Mouse (Mus musculus) gastrocnemius, adult 18-20 months (tissue): ENCODE results near the gene 9930111J21Rik2. TPM values are rescaled to one million over a fixed set of nuclear protein-coding genes. Genes with fewer than 3 reads are reported as not detected.
"Not testable (repeated sequence)": the region's sequence is repeated elsewhere in the genome, so short reads cannot be mapped to it uniquely, and the experiment has no call there.

Experiments used
- DNase-seq: peaks from one replicate; pipeline ENCODE4 v3.0.0; 2021; ENCODE audit warnings: low spot score
- total RNA-seq, 2 experiments: library from RNA; stranded (reverse); gene quantifications; 2 replicates each; pipeline ENCODE4 v1.2.3; 2021

Gene 9930111J21Rik2
- total RNA-seq, 2 experiments from 2014 or later = 1.4 to 3.2 TPM

- not testable (repeated sequence) for DNase-seq
Observed at GRCm38 (mm10) chr11:48978240-48978939, 72.7 kb downstream of the 9930111J21Rik2 start, which contains the start of gene Olfr56. Gene Olfr56, plus strand, starts transcription at chr11:48978889.

DNA sequence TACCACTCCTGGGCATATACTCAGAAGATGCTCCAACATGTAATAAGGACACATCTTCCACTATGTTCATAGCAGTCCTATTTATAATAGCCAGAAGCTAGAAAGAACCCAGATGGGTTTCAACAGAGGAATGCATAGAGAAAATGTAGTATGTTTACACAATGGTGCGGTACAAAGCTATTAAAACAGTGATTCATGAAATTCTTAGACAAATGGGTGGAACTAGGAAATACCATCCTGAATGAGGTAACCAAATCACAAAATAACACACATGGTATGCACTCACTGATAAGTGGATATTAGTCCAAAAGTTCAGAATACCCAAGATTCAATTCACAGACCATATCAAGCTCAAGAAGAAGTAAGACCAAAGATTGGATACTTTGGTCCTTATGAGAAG lies 76.4 kb downstream of the 9930111J21Rik2 start:
- DNase-seq = not testable (repeated sequence)

Other genes starting within 250 kb of the 9930111J21Rik2 start
- gene Trim41, start 233.9 kb downstream of the 9930111J21Rik2 start, total RNA-seq = 10 to 100 TPM; 15.7 to 22.6 TPM
- gene Trim7, start 225.1 kb downstream of the 9930111J21Rik2 start, total RNA-seq = 10 to 100 TPM; 34.7 to 41.9 TPM
- 1 to 10 TPM; 1.8 to 2.5 TPM for gene Gm12184, start 224.6 kb downstream of the 9930111J21Rik2 start, total RNA-seq
- 10 to 100 TPM; 12.9 to 15.7 TPM for gene Irgm1, start 179.6 kb downstream of the 9930111J21Rik2 start, total RNA-seq
- under 1 TPM; 0.43 to 0.52 TPM for gene Gm5431, start 149.0 kb downstream of the 9930111J21Rik2 start, total RNA-seq
- gene Psme2b, start 105.1 kb downstream of the 9930111J21Rik2 start, total RNA-seq = 1 to 10 TPM in 1 of 2 experiments, under 1 TPM in 1; 0.88 to 1.1 TPM
- gene Olfr56, start 72.4 kb downstream of the 9930111J21Rik2 start, total RNA-seq = not detected
- 1 to 10 TPM in 1 of 2 experiments, under 1 TPM in 1; 0.87 to 1.9 TPM for gene 9930111J21Rik1, start 71.8 kb downstream of the 9930111J21Rik2 start, total RNA-seq
- gene Gm12185, start 59.0 kb downstream of the 9930111J21Rik2 start, total RNA-seq = 1 to 10 TPM in 1 of 2 experiments, under 1 TPM in 1; 0.55 to 1.1 TPM
- gene Tgtp1, start 57.1 kb downstream of the 9930111J21Rik2 start, total RNA-seq = 1 to 10 TPM; 1.9 to 9.7 TPM
- gene Tgtp2, start 13.0 kb upstream of the 9930111J21Rik2 start, total RNA-seq = 1 to 10 TPM in 1 of 2 experiments, not detected in 1; 2.5 TPM
- 1 to 10 TPM; 1.1 to 2.3 TPM for gene Ifi47, start 25.3 kb upstream of the 9930111J21Rik2 start, total RNA-seq
- gene Olfr1396, start 63.6 kb upstream of the 9930111J21Rik2 start, total RNA-seq = not detected
- gene Olfr1395, start 91.0 kb upstream of the 9930111J21Rik2 start, total RNA-seq = not detected
- not detected for gene Olfr1394, start 103.1 kb upstream of the 9930111J21Rik2 start, total RNA-seq
- gene Btnl9, start 135.9 kb upstream of the 9930111J21Rik2 start, total RNA-seq = 1 to 10 TPM; 1.1 to 1.8 TPM
- 10 to 100 TPM; 27.4 to 28.3 TPM for gene Zfp62, start 152.1 kb upstream of the 9930111J21Rik2 start, total RNA-seq
- gene Mgat1, start 192.9 kb upstream of the 9930111J21Rik2 start, total RNA-seq = 10 to 100 TPM; 41.0 to 49.9 TPM
- gene Olfr1393, start 227.1 kb upstream of the 9930111J21Rik2 start, total RNA-seq = under 1 TPM in 1 of 2 experiments, not detected in 1; 0.09 TPM
- not detected for gene Olfr1392, start 234.0 kb upstream of the 9930111J21Rik2 start, total RNA-seq